Mouse (Mus musculus): Measurements from ENCODE around the gene Mpc2. TPM values are rescaled to one million over a fixed set of nuclear protein-coding genes. Genes with fewer than 3 reads are reported as not detected.
A peak's percentile ranks its signal among the peaks of the same experiment; 100 is the strongest.

Mpc2 gene
- polyA plus RNA-seq, 1 experiment = 77.7 TPM

DNA sequence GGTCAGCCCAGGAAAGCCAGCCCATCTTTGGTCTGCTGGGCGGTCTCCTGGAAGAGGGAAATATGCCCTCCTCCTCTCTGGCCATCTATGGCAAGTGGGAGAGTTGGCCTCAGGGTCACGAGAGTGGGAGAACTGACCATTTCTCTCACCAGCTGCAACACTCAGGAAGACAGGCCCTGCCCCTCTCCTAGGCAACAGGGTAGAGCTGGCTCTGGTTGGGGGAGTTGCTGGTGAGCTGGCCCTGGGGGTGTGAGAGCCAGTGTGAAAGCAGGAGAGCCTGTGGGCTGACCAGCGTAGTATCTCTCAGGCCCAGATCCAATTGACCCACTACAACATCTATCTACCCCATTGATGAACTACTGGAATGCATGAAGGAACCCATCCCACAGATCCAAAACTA lies 18.7 kb upstream of the Mpc2 start:
- Histone ChIP-seq H3K4me1 (ENCODE audit: control insufficient read depth, insufficient read depth, insufficient read length, low read length) (no peaks in the 10 kb centered on the region), H3K27me3 (ENCODE audit: control insufficient read depth, insufficient read depth, low read length) (no peaks in the 10 kb centered on the region), H3K36me3 (ENCODE audit: control insufficient read depth, insufficient read depth, low read length) (no peaks in the 10 kb centered on the region), H3K4me3 (ENCODE audit: low read depth, low read length) (no peak overlapping the region), H3K27ac (ENCODE audit: insufficient read depth, low read depth, low read length) (no peak overlapping the region)
- WGBS = 90% methylated on average over 3 of the region's 3 CpGs
- no peak for TF ChIP-seq CTCF (IDR thresholded peaks at IDR 0.05; ENCODE audit: extremely low read depth, insufficient read length, insufficient replicate concordance, low read depth, low read length)
- TF ChIP-seq POLR2A (IDR thresholded peaks at IDR 0.05; ENCODE audit: low read depth, low read length) = no peak

- no peak for TF ChIP-seq CTCF (IDR thresholded peaks at IDR 0.05; ENCODE audit: extremely low read depth, insufficient read length, insufficient replicate concordance, low read depth, low read length)
- TF ChIP-seq POLR2A (IDR thresholded peaks at IDR 0.05; ENCODE audit: low read depth, low read length) = no peak
- no peaks in the 10 kb centered on the region for H3K27me3 ChIP-seq (ENCODE audit: control insufficient read depth, insufficient read depth, low read length)
- peak overlapping the region; percentile 79 for H3K4me3 ChIP-seq (ENCODE audit: low read depth, low read length)
- H3K36me3 ChIP-seq (ENCODE audit: control insufficient read depth, insufficient read depth, low read length) = no peaks in the 10 kb centered on the region
- H3K27ac ChIP-seq (ENCODE audit: insufficient read depth, low read depth, low read length) = no peak overlapping the region
- H3K4me1 ChIP-seq (ENCODE audit: control insufficient read depth, insufficient read depth, insufficient read length, low read length) = no peaks in the 10 kb centered on the region
- WGBS = 16% methylated on average over 7 of the region's 7 CpGs
Measured at GRCm38 (mm10) chr1:165459041-165459502, 1.4 kb upstream of the Mpc2 start.

DNA sequence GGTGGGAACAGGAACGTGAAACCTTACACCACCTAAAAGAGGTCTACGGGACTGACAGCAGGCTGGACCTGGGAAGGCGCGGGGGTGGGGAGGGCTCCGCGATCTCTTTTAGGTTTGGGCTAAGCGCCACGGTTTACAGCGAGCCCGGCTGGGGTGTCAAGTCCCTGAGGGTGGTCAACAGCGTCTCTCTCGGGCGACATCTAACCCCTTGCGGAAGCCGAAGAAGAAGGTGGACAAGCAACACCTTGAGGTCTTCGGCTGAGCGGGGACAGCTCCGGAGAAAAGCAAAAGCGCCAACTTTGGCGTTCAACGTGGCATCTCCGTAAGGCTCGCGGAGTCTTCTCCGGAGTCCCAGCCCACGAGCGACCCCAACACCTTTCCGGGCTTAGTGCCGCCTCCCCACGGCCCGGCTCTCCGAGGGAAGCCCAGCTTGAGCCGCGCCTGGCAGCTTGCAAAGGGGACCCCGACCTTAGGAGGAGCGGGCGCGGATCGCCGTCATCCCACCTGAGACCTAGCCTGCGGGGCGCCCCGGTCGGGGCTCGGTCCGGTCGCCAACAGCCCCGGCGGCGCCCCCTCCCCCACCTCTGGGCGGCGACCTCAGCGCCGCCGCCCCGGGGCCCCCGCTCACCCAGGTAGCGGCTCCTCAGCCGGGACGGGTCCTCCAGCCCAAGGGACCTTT lies 795 bp upstream of the Mpc2 start:
- H3K27ac ChIP-seq (ENCODE audit: insufficient read depth, low read depth, low read length) = 0 out of 2 replicates have a peak overlapping the region, but pooled peaks have one; percentile 11
- H3K4me1 ChIP-seq (ENCODE audit: control insufficient read depth, insufficient read depth, insufficient read length, low read length) = no peaks in the 10 kb centered on the region
- H3K27me3 ChIP-seq (ENCODE audit: control insufficient read depth, insufficient read depth, low read length) = no peaks in the 10 kb centered on the region
- WGBS = under 1% methylated on average over 60 of the region's 60 CpGs
- H3K4me3 ChIP-seq (ENCODE audit: low read depth, low read length) = peak overlapping the region; percentile 79
- no peak for TF ChIP-seq POLR2A (IDR thresholded peaks at IDR 0.05; ENCODE audit: low read depth, low read length)
- peak; percentile 13; the same call in 1 of the 2 replicates for TF ChIP-seq CTCF (IDR thresholded peaks at IDR 0.05; ENCODE audit: extremely low read depth, insufficient read length, insufficient replicate concordance, low read depth, low read length)
- no peaks in the 10 kb centered on the region for H3K36me3 ChIP-seq (ENCODE audit: control insufficient read depth, insufficient read depth, low read length)

- Histone ChIP-seq H3K27ac (ENCODE audit: insufficient read depth, low read depth, low read length) (peak overlapping the region; percentile 99), H3K36me3 (ENCODE audit: control insufficient read depth, insufficient read depth, low read length) (no peaks in the 10 kb centered on the region), H3K27me3 (ENCODE audit: control insufficient read depth, insufficient read depth, low read length) (no peaks in the 10 kb centered on the region), H3K4me3 (ENCODE audit: low read depth, low read length) (peak overlapping the region; percentile 79), H3K4me1 (ENCODE audit: control insufficient read depth, insufficient read depth, insufficient read length, low read length) (no peaks in the 10 kb centered on the region)
- under 1% methylated on average over 41 of the region's 41 CpGs for WGBS
- TF ChIP-seq CTCF (IDR thresholded peaks at IDR 0.05; ENCODE audit: extremely low read depth, insufficient read length, insufficient replicate concordance, low read depth, low read length) = no peak
- TF ChIP-seq POLR2A (IDR thresholded peaks at IDR 0.05; ENCODE audit: low read depth, low read length) = peak; percentile 99
Measured at GRCm38 (mm10) chr1:165460801-165461377, 452 bp downstream of the Mpc2 start.

DNA sequence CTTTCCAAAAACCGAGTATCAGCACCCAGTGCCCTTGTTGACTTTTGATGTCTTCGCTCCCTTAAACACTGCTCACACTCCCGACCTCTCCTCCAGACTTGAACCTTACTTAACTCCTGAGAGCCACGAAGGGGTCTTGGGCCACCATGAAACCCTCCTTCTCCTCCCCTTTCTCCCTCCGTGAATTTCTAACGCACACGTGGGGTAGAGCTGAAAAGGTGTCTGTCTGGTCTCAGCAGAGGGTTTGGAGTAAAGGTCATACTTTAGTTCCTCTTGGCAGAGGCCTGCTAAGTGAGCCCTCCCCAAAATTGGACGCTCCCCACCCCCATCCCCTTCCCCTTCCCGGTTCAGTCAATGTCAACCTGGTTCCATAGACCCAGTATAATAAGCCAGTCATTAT lies 1.2 kb downstream of the Mpc2 start:
- TF ChIP-seq POLR2A (IDR thresholded peaks at IDR 0.05; ENCODE audit: low read depth, low read length) = no peak
- TF ChIP-seq CTCF (IDR thresholded peaks at IDR 0.05; ENCODE audit: extremely low read depth, insufficient read length, insufficient replicate concordance, low read depth, low read length) = no peak
- WGBS = under 1% methylated on average over 9 of the region's 9 CpGs

DNA sequence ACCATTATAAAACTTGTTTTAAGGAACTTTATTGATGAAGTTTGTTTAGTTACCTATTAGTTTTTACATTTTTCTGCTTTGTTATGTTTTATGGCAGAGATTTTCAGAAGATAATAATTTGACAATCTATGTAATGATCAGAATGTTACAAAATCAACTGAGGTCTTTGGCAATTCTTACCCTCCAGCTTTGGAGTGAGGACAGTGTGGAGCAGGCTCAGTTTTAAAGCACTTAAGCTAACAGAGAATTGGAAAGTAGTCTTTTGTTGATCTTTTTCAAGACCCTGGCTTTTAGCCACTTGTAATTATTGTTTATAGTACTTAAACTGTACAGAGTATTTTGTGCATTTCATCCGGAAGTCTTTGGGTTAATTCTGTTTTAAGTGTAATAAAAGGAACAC lies 2.4 kb downstream of the Mpc2 start:
- TF ChIP-seq CTCF (IDR thresholded peaks at IDR 0.05; ENCODE audit: extremely low read depth, insufficient read length, insufficient replicate concordance, low read depth, low read length) (no peak), POLR2A (IDR thresholded peaks at IDR 0.05; ENCODE audit: low read depth, low read length) (no peak)
- Histone ChIP-seq H3K4me1 (ENCODE audit: control insufficient read depth, insufficient read depth, insufficient read length, low read length) (no peaks in the 10 kb centered on the region), H3K36me3 (ENCODE audit: control insufficient read depth, insufficient read depth, low read length) (no peaks in the 10 kb centered on the region), H3K4me3 (ENCODE audit: low read depth, low read length) (no peak overlapping the region), H3K27me3 (ENCODE audit: control insufficient read depth, insufficient read depth, low read length) (no peaks in the 10 kb centered on the region), H3K27ac (ENCODE audit: insufficient read depth, low read depth, low read length) (no peak overlapping the region)
- WGBS = 27% methylated on average over 1 of the region's 1 CpGs

More for the DNA sequence above, 1.2 kb downstream of the Mpc2 start:
- H3K36me3 ChIP-seq (ENCODE audit: control insufficient read depth, insufficient read depth, low read length) = no peaks in the 10 kb centered on the region
- no peaks in the 10 kb centered on the region for H3K4me1 ChIP-seq (ENCODE audit: control insufficient read depth, insufficient read depth, insufficient read length, low read length)
- peak overlapping the region; percentile 75 for H3K4me3 ChIP-seq (ENCODE audit: low read depth, low read length)
- H3K27me3 ChIP-seq (ENCODE audit: control insufficient read depth, insufficient read depth, low read length) = no peaks in the 10 kb centered on the region
- peak overlapping the region; percentile 90 for H3K27ac ChIP-seq (ENCODE audit: insufficient read depth, low read depth, low read length)

DNA sequence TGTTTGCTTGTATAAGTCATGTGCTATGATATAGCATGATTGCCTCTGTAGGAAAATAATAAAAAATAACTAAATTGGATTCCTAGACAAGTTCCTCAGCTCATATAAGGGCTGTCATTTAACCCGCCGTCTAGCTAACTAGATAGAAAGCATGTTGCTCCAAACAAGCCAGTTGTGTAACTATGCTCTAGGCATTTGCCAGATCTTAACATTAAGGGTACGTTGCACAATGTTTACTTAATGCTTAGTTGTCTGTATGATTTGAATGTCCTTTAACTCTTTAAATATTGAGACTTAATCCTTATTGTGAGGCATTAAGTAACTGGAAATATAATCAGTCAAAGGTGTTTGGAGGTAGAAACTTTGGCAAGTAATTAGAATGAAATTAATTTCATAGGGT lies 4.1 kb downstream of the Mpc2 start:
- no peaks in the 10 kb centered on the region for H3K4me1 ChIP-seq (ENCODE audit: control insufficient read depth, insufficient read depth, insufficient read length, low read length)
- H3K27ac ChIP-seq (ENCODE audit: insufficient read depth, low read depth, low read length) = no peak overlapping the region
- no peak overlapping the region for H3K4me3 ChIP-seq (ENCODE audit: low read depth, low read length)
- H3K27me3 ChIP-seq (ENCODE audit: control insufficient read depth, insufficient read depth, low read length) = no peaks in the 10 kb centered on the region
- 49% methylated on average over 3 of the region's 3 CpGs for WGBS
- TF ChIP-seq CTCF (IDR thresholded peaks at IDR 0.05; ENCODE audit: extremely low read depth, insufficient read length, insufficient replicate concordance, low read depth, low read length) = no peak
- TF ChIP-seq POLR2A (IDR thresholded peaks at IDR 0.05; ENCODE audit: low read depth, low read length) = no peak
- H3K36me3 ChIP-seq (ENCODE audit: control insufficient read depth, insufficient read depth, low read length) = no peaks in the 10 kb centered on the region
